Mouse (Mus musculus) right cerebral cortex, postnatal 36 days (tissue): ENCODE data around the gene Snx14.

Experiments used
- DNase-seq, 2 experiments: peaks; one replicate each; pipeline ENCODE4 v3.0.0; 2022; ENCODE audit warnings: low spot score in 2 of 2, mixed read lengths in 1 of 2

Gene Snx14

GRCm38 (mm10) chr9:88344424-88344823 is 94.3 kb downstream of the Snx14 start:
- DNase-seq, result no peak

- DNase-seq, result peak in 1 of 2 experiments; percentile 30
These were observed 96.1 kb downstream of the Snx14 start for GRCm38 (mm10) chr9:88342701-88343100.

GRCm38 (mm10) chr9:88342241-88342640 is 96.5 kb downstream of the Snx14 start:
- no peak for DNase-seq

GRCm38 (mm10) chr9:88340819-88341218 is 97.9 kb downstream of the Snx14 start:
- DNase-seq, result no peak

- no peak for DNase-seq
These were observed 102.9 kb downstream of the Snx14 start for GRCm38 (mm10) chr9:88335839-88336238.

- no peak for DNase-seq
These were observed 106.3 kb downstream of the Snx14 start for GRCm38 (mm10) chr9:88332447-88332846.

GRCm38 (mm10) chr9:88330316-88330715 is 108.4 kb downstream of the Snx14 start:
- no peak for DNase-seq

- no peak for DNase-seq
These were observed 109.5 kb downstream of the Snx14 start for GRCm38 (mm10) chr9:88329166-88329748.

GRCm38 (mm10) chr9:88328666-88329065 is 110.1 kb downstream of the Snx14 start:
- DNase-seq, result no peak

GRCm38 (mm10) chr9:88326930-88327901 is 111.5 kb downstream of the Snx14 start, which contains the start of gene Nt5e:
Gene Nt5e (plus strand): TSS chr9:88327197.
- DNase-seq, result peak; percentile 61 to 74
